Mouse (Mus musculus) midbrain, embryonic 13.5 days (tissue): ENCODE measurements around the gene Tlk1. TPM values are rescaled to one million over a fixed set of nuclear protein-coding genes. Genes with fewer than 3 reads are reported as not detected.

Experiments
- ATAC-seq: fragments of 200-750 bp; cut with Nextera tagmentation; 2 replicates; pipeline ENCODE4 v1.8.0; 2017; ENCODE audit warnings: mild to moderate bottlenecking, moderate TSS enrichment, moderate library complexity
- H3K27ac ChIP-seq: fragments of 300-500 bp; sonication (generic); 2 replicates; pipeline ENCODE4 v1.5.1; 2015; ENCODE audit warnings: inconsistent platforms, mild to moderate bottlenecking, moderate library complexity
- H3K27me3 ChIP-seq: fragments of 300-500 bp; sonication (generic); 2 replicates; pipeline ENCODE4 v1.6.1; 2015; ENCODE audit warnings: mild to moderate bottlenecking, inconsistent platforms
- H3K36me3 ChIP-seq: fragments of 300-500 bp; sonication (generic); 2 replicates; pipeline ENCODE4 v1.6.1; 2015; ENCODE audit warnings: mild to moderate bottlenecking, inconsistent platforms
- H3K4me1 ChIP-seq: fragments of 300-500 bp; sonication (generic); replicated peaks from 2 replicates; pipeline ENCODE4 v1.6.1; 2015; ENCODE audit warnings: inconsistent platforms
- H3K4me2 ChIP-seq: fragments of 300-500 bp; sonication (generic); replicated peaks from 2 replicates; pipeline ENCODE4 v1.6.1; 2015; ENCODE audit warnings: moderate library complexity, mild to moderate bottlenecking, inconsistent platforms
- H3K4me3 ChIP-seq: fragments of 300-500 bp; sonication (generic); replicated peaks from 2 replicates; pipeline ENCODE4 v1.5.1; 2015; ENCODE audit warnings: mild to moderate bottlenecking, inconsistent platforms
- H3K9ac ChIP-seq: fragments of 300-500 bp; sonication (generic); replicated peaks from 2 replicates; pipeline ENCODE4 v1.6.1; 2015; ENCODE audit warnings: mild to moderate bottlenecking, inconsistent platforms
- H3K9me3 ChIP-seq: fragments of 300-500 bp; sonication (generic); 2 replicates; pipeline ENCODE4 v1.6.1; 2016; ENCODE audit warnings: mild to moderate bottlenecking, inconsistent platforms
- WGBS: fragments of 180-500 bp; shearing (Covaris S2); methylation state at CpG from one replicate; pipeline ENCODE4 v1.1.7; 2015; 5-methylcytosine and 5-hydroxymethylcytosine counted together
- polyA plus RNA-seq: library from polyadenylated mRNA; unstranded; fragments of >200 nt; fragmentation: Nextera tagmentation; extraction: Ambion mirVana; gene quantifications from 2 replicates; pipeline ENCODE4 v1.2.1, GENCODE M21; 2015

The Tlk1 gene
- polyA plus RNA-seq: 25.5 and 26.2 TPM in 2 replicates

DNA sequence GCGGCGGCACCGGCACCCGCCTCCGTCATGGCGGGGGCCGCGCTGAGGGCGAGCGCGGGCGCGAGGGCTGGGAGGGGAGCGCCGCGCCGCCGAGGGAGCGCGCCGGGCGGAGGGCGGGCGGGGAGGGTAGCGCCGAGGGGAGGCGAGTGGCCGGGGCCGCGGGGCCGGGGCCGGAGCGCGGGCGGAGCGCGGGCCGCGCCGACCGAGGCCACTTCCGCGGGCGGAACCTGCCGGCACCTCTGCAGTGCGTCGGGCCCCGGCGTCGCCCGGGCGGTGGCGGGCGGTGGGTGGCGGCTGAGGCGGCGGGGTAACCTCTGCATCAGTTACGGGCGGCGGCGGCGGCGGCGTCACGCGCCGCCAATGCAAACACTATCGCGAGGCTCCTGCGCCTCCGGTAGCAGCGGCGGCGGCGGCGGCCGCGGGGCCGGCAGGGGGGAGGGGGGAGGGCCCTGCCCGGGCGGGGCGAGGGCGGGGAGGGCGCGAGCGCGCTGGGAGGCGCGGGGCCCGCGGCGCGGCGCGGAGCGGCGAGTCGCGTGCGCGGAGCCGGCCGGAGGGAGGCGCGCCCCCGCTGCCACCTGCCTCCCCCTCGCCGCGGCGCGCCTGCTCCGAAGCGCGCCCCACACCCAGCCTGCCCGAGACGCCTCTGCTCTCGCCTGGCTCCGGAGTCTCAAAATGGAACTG lies at the start of gene Tlk1:
Gene Tlk1 (minus strand): TSS at position 358 of the 681 bp plus-strand sequence.
- Histone ChIP-seq H3K4me2 (peak within 1 kb of the TSS; percentile 64), H3K4me3 (peak within 1 kb of the TSS; percentile 92), H3K27me3 (no peaks in the 10 kb centered on the region), H3K27ac (peak within 1 kb of the TSS; percentile 99), H3K9me3 (no peaks in the 10 kb centered on the region), H3K9ac (peak within 1 kb of the TSS; percentile 96), H3K36me3 (no peaks in the 10 kb centered on the region), H3K4me1 (peaks cover 22% of the 10 kb centered on the region)
- ATAC-seq: peak; percentile 90
- WGBS: under 1% methylated on average over 58 of the region's 118 CpGs

DNA sequence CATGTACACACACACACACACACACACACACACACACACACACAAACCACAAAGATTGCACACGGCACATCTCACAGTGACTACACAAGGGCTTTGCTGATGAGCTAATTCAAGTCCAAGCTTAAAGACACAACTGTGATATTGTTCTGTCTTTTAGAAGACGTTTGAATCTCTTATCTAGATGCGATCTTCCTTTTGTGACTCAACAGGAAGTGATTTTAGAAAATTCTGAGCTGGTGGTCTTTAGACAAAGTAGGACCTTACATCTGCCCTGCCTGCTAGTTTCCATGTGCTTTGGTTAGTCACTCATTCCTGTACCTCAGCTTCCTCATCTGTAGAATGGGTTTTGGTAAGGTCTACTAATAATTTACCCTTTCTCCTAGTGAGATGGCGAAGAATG lies 49.6 kb upstream of the Tlk1 start:
- H3K36me3 ChIP-seq: no peaks in the 10 kb centered on the region
- no peak overlapping the region for H3K4me2 ChIP-seq
- no peaks in the 10 kb centered on the region for H3K27me3 ChIP-seq
- H3K4me1 ChIP-seq: peaks cover 8% of the 10 kb centered on the region
- H3K9ac ChIP-seq: no peak overlapping the region
- ATAC-seq: no peak
- H3K4me3 ChIP-seq: no peak overlapping the region
- no peaks in the 10 kb centered on the region for H3K9me3 ChIP-seq
- no peak overlapping the region for H3K27ac ChIP-seq
- WGBS: 86% methylated on average over 4 of the region's 4 CpGs

DNA sequence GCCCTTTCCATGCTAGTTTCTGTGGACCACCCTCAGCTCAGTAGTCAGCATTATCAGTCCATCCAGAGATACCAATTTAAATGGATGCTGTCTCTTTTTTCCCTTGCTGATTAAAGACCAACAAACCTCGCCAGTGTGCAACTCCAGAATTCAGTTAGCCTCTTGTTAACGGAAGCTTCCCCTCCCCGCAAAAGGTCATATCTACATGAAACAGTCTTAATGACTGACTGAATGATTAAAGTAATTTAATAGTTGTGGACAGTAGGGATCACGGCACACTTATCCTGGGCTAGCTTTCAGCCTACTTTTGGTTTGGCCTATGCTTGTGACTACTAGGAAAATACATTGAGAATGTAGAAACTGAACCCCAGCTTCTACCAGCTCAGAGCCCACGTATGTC lies 47.6 kb upstream of the Tlk1 start:
- ATAC-seq: no peak
- H3K27me3 ChIP-seq: no peaks in the 10 kb centered on the region
- no peak overlapping the region for H3K27ac ChIP-seq
- WGBS: 91% methylated on average over 5 of the region's 5 CpGs
- H3K4me2 ChIP-seq: no peak overlapping the region
- H3K4me1 ChIP-seq: peaks cover 8% of the 10 kb centered on the region
- no peaks in the 10 kb centered on the region for H3K36me3 ChIP-seq
- H3K9me3 ChIP-seq: no peaks in the 10 kb centered on the region
- no peak overlapping the region for H3K9ac ChIP-seq
- no peak overlapping the region for H3K4me3 ChIP-seq

DNA sequence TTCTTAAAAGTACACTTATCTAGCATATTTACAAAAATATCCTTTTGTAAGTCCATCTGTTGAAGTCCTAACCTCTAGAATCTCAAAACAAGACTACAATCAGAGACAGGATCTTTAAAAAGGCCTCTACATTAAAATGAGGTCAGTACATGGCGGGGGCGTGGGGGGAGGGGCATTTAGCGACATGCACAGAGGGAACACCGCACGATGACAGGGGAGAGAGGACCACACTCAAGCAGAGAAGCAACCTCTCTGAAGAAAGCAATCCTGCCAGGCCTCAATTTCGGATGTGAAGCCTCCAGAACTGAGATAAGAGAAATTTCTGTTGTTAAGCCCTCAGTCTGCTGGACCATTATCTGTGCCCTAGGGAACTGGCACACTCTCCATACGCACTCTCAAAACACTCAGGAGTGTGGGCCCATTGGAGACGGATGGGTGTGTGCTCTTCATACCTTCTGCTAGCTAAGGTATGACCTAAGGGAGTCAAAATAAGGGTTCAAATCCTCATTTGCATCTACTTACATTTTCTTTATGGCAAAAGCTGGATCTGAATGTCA lies 46.0 kb upstream of the Tlk1 start:
- Histone ChIP-seq H3K9ac (no peak overlapping the region), H3K36me3 (no peaks in the 10 kb centered on the region), H3K27ac (no peak overlapping the region), H3K9me3 (peaks cover 4% of the 10 kb centered on the region; the same call in 1 of the 2 replicates), H3K27me3 (no peaks in the 10 kb centered on the region), H3K4me2 (no peak overlapping the region), H3K4me3 (no peak overlapping the region), H3K4me1 (peaks cover 8% of the 10 kb centered on the region)
- 49% methylated on average over 8 of the region's 8 CpGs for WGBS
- no peak for ATAC-seq

DNA sequence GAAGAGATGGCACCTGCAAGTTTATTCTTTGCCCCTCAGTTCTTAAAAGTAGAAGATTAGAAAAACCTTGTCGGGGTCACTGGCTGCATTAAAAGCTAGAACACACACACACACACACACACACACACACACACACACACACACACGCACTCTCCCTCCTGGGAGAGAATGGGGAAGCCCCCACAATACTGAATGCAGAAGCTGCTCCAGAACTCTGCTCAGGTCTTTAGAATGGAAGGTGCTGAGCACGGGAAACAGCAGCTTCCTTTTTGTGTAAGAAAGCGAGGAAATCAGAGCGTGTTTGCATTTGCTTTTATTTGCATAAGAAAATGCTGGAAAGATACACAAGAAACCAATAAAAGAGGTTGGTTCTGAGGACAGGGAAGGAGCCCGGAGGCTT lies 45.3 kb upstream of the Tlk1 start:
- H3K4me3 ChIP-seq: no peak overlapping the region
- no peak overlapping the region for H3K27ac ChIP-seq
- 30% methylated on average over 6 of the region's 6 CpGs for WGBS
- peaks cover 4% of the 10 kb centered on the region; the same call in 1 of the 2 replicates for H3K9me3 ChIP-seq
- H3K4me1 ChIP-seq: peaks cover 8% of the 10 kb centered on the region
- H3K27me3 ChIP-seq: no peaks in the 10 kb centered on the region
- no peak overlapping the region for H3K4me2 ChIP-seq
- no peaks in the 10 kb centered on the region for H3K36me3 ChIP-seq
- no peak overlapping the region for H3K9ac ChIP-seq
- no peak for ATAC-seq

DNA sequence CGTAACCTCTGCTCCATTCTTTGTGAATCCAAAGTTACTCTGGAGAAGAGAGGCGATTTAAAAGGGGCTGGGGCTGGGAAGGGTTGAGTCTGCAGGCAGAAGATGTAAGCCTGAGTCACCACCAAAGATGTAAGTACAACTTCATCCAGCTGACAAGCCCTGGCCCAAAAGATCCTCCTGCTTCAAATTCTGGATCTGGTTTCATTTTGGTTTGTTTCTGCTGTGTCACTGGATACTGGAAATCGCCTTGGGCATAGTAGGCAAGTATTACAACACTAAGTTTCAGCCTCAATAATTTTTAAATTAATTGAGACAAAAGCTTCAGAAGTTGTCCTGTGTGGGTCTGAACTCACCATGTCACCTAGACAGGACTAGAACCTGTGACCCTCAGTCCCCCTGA lies 43.6 kb upstream of the Tlk1 start:
- no peaks in the 10 kb centered on the region for H3K27me3 ChIP-seq
- no peak overlapping the region for H3K9ac ChIP-seq
- 77% methylated on average over 3 of the region's 3 CpGs for WGBS
- H3K9me3 ChIP-seq: peaks cover 4% of the 10 kb centered on the region; the same call in 1 of the 2 replicates
- no peaks in the 10 kb centered on the region for H3K36me3 ChIP-seq
- no peak overlapping the region for H3K4me2 ChIP-seq
- ATAC-seq: no peak
- H3K4me1 ChIP-seq: peaks cover 8% of the 10 kb centered on the region
- no peak overlapping the region for H3K27ac ChIP-seq
- no peak overlapping the region for H3K4me3 ChIP-seq

DNA sequence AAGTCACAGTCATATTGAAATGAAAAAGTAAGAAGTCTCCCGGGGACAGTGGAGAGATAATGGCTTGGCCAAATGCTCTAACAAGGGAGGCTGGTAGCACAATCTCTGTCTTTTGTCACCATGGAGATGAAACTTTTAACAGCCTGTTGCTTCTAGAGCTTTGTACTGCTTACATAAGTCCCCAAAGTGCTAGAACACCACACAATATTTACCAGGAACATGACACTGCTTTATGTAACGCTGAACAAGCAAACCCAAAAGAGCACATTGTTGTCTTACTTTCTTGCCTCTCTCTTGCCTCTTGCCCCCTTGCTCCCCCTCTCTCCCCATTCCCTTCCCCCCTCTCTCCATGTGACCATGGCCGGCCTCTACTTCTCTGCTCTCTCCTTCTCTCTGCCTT lies 41.7 kb upstream of the Tlk1 start:
- Histone ChIP-seq H3K4me3 (no peak overlapping the region), H3K27me3 (no peaks in the 10 kb centered on the region), H3K4me2 (no peak overlapping the region), H3K9ac (no peak overlapping the region), H3K9me3 (peaks cover 4% of the 10 kb centered on the region; the same call in 1 of the 2 replicates), H3K27ac (no peak overlapping the region), H3K4me1 (peaks cover 8% of the 10 kb centered on the region), H3K36me3 (no peaks in the 10 kb centered on the region)
- ATAC-seq: no peak
- WGBS: 76% methylated on average over 3 of the region's 3 CpGs

DNA sequence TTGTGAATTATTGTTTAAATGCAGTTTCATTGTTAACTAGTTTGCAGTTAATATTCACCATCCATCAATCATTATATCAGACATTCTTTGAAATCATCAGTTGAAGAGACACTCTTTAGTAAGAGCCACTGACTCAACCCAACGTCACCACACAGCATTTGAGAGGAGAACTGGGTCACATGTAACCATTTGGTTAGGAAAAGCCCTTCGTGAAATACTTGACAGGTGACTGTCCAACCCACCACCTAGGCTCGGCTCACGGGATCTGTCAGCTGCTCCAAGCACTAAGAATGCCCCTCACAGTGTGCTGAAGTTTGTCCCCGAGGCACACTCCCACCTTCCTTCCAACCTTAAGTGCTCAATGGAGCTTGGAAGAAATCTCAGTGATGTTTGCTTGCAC lies 37.4 kb upstream of the Tlk1 start:
- Histone ChIP-seq H3K4me3 (no peak overlapping the region), H3K9ac (no peak overlapping the region), H3K9me3 (peaks cover 3% of the 10 kb centered on the region; the same call in 1 of the 2 replicates), H3K4me2 (no peak overlapping the region), H3K27ac (no peak overlapping the region), H3K27me3 (no peaks in the 10 kb centered on the region), H3K36me3 (no peaks in the 10 kb centered on the region), H3K4me1 (no peaks in the 10 kb centered on the region)
- WGBS: 87% methylated on average over 5 of the region's 5 CpGs
- ATAC-seq: no peak

DNA sequence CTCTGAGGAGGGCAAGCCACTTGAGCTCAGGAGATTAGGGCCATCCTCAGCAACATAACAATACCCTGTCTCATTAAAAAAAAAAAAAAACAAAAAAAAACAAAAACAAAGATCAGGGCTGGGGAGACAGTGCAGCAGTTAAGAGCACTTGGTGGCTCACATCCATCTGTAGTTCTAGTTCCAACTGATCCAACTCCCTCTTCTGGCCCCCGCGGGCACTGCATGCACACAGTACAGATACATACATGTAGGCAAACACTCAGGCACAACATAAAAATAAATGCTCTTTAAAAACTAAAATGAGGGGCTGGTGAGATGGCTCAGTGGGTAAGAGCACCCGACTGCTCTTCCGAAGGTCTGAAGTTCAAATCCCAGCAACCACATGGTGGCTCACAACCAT lies 34.2 kb upstream of the Tlk1 start:
- no peak overlapping the region for H3K9ac ChIP-seq

DNA sequence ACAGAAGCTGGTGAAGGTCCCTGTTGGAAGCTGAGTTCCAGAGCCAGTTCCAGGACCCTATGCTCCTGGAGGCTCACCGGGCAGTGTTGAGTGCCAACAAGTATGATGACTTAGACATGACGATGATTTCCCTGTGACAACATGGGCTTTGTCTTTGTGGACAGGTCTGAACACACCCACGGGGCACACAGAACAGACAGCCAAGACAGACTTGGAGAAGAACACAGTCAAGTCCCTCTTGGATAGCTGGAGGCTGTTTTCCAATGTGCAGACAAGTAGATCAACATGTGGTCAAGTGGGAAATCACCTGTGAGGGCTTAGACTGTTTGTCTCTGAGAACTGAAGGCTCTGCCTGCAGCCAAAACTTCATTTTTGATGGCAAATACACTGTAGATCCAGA lies 31.4 kb upstream of the Tlk1 start:
- no peak overlapping the region for H3K9ac ChIP-seq
- no peak for ATAC-seq

More for the DNA sequence above, 34.2 kb upstream of the Tlk1 start:
- H3K4me2 ChIP-seq: no peak overlapping the region
- no peak overlapping the region for H3K4me3 ChIP-seq
- no peaks in the 10 kb centered on the region for H3K9me3 ChIP-seq
- H3K36me3 ChIP-seq: no peaks in the 10 kb centered on the region
- 95% methylated on average over 4 of the region's 4 CpGs for WGBS
- ATAC-seq: no peak
- no peak overlapping the region for H3K27ac ChIP-seq
- no peaks in the 10 kb centered on the region for H3K4me1 ChIP-seq
- H3K27me3 ChIP-seq: no peaks in the 10 kb centered on the region

DNA sequence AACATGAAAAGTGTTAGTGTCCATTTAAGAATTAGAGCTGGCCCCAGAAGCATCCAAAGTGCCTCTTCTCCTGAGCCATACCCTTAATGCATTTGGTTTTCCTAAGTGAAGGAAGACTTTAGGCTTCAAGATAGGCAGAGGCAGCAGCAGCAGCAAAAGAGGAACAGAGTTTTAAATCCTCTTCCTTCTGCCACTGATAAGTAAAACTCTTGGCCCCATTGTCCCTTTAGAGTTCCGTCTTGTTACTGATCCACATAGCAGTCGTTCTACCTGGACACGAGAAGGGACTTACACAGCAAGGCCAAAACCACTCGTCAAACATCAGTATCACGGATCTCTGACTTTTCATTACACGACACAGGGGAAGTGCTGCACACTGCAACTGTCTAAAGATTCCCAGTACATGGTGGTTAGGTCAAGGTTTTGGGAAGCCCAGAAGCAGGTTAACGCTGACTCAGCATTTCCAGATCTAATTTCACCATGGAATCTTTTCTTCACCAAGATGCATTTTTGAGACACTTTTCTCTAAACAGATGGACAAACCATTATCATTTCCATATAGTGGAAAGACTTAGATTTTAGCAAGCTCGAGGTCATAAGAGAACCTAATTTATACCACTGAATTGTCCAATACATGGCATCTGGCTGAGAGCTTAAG lies 28.8 kb upstream of the Tlk1 start:
- Histone ChIP-seq H3K27me3 (no peaks in the 10 kb centered on the region), H3K36me3 (no peaks in the 10 kb centered on the region), H3K27ac (no peak overlapping the region), H3K4me1 (0 out of 2 replicates have a peak, but pooled peaks cover 4% of the 10 kb centered on the region), H3K9ac (no peak overlapping the region), H3K4me3 (no peak overlapping the region), H3K4me2 (no peak overlapping the region), H3K9me3 (no peaks in the 10 kb centered on the region)
- whole genome bisulfite sequencing: 94% methylated on average over 8 of the region's 8 CpGs
- no peak for ATAC-seq

More for the DNA sequence above, 31.4 kb upstream of the Tlk1 start:
- Histone ChIP-seq H3K36me3 (no peaks in the 10 kb centered on the region), H3K27me3 (no peaks in the 10 kb centered on the region), H3K4me3 (no peak overlapping the region), H3K9me3 (no peaks in the 10 kb centered on the region), H3K4me2 (no peak overlapping the region), H3K4me1 (0 out of 2 replicates have a peak, but pooled peaks cover 4% of the 10 kb centered on the region), H3K27ac (no peak overlapping the region)
- 97% methylated on average over 3 of the region's 3 CpGs for WGBS

DNA sequence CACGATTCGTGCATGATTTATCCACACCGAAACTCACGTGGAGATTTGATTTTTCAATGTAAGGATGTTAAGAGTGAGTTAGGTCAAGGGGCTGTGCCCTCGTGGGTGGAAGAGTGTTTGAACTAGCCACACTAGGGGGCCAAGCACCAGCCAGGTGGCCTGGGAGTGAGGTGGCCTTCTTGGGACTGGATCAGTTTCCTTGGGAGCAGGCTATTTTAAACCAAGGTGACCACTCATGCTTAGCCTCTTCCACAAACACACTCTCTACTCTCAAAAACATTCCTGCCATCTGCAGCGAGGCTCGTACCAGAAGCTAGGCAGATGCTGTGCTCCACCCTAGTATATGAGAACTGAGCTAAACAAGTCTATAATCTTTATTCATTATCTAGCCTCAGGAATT lies 27.8 kb upstream of the Tlk1 start:
- Histone ChIP-seq H3K27ac (no peak overlapping the region), H3K4me2 (no peak overlapping the region)

More for the DNA sequence above, 27.8 kb upstream of the Tlk1 start:
- H3K27me3 ChIP-seq: no peaks in the 10 kb centered on the region
- H3K9me3 ChIP-seq: no peaks in the 10 kb centered on the region
- no peak for ATAC-seq
- no peaks in the 10 kb centered on the region for H3K36me3 ChIP-seq
- no peak overlapping the region for H3K9ac ChIP-seq
- WGBS: 60% methylated on average over 7 of the region's 7 CpGs
- 0 out of 2 replicates have a peak, but pooled peaks cover 4% of the 10 kb centered on the region for H3K4me1 ChIP-seq
- no peak overlapping the region for H3K4me3 ChIP-seq
